Mouse (Mus musculus) liver, adult 2 months (tissue): ENCODE measurements around the gene Ephb3. TPM values are rescaled to one million over a fixed set of nuclear protein-coding genes. Genes with fewer than 3 reads are reported as not detected.

Experiments used
- DNase-seq: peaks from one replicate; pipeline ENCODE4 v3.0.0-alpha.2; 2011; ENCODE audit warnings: low read depth, low spot score; ENCODE audit errors: extremely low read depth
- H3K27ac ChIP-seq: fragments of 200-500 bp; replicated peaks from 2 replicates; pipeline ENCODE4 v1.5.1; 2012; ENCODE audit warnings: low read depth, mild to moderate bottlenecking, control low read depth, inconsistent platforms, low read length; ENCODE audit not compliant: insufficient read depth
- H3K27me3 ChIP-seq: fragments of 200-500 bp; 2 replicates; pipeline ENCODE4 v1.6.1; 2012; ENCODE audit warnings: mild to moderate bottlenecking, moderate library complexity, low read length, inconsistent platforms; ENCODE audit not compliant: control insufficient read depth, insufficient read depth
- H3K36me3 ChIP-seq: fragments of 200-500 bp; 2 replicates; pipeline ENCODE4 v1.6.1; 2012; ENCODE audit warnings: low read length, inconsistent platforms; ENCODE audit not compliant: control insufficient read depth, insufficient read depth
- H3K4me1 ChIP-seq: fragments of 200-500 bp; 2 replicates; pipeline ENCODE4 v1.6.1; 2011; ENCODE audit warnings: low read length; ENCODE audit not compliant: control insufficient read depth, insufficient read depth
- H3K4me3 ChIP-seq: fragments of 200-500 bp; 2 replicates; pipeline ENCODE4 v1.5.1; 2011; ENCODE audit warnings: low read depth, mild to moderate bottlenecking, control low read depth, low read length, moderate library complexity; ENCODE audit not compliant: insufficient read depth
- H3K79me2 ChIP-seq: fragments of 200-500 bp; 2 replicates; pipeline ENCODE4 v1.6.1; 2012; ENCODE audit warnings: inconsistent platforms, mild to moderate bottlenecking, low read length, moderate library complexity; ENCODE audit not compliant: control insufficient read depth, insufficient read depth
- H3K9ac ChIP-seq: fragments of 200-500 bp; 2 replicates; pipeline ENCODE4 v1.6.1; 2012; ENCODE audit warnings: low read depth, mild to moderate bottlenecking, control low read depth, inconsistent platforms, low read length
- CTCF ChIP-seq: fragments of 200-500 bp; IDR thresholded peaks from 2 replicates; pipeline ENCODE4 v1.5.1; 2011; ENCODE audit warnings: low read depth, low read length, control low read depth
- POLR2A ChIP-seq: fragments of 200-500 bp; IDR thresholded peaks from 2 replicates; pipeline ENCODE4 v1.6.1; 2011; ENCODE audit warnings: low read length, control low read depth; ENCODE audit not compliant: insufficient read depth; ENCODE audit errors: extremely low read depth
- WGBS: fragments of 180-500 bp; shearing (Covaris S2); methylation state at CpG from one replicate; pipeline ENCODE4 v1.1.7; 2018; 5-methylcytosine and 5-hydroxymethylcytosine counted together
- polyA plus RNA-seq: library from polyadenylated mRNA; depleted of rRNA; stranded (reverse); fragments of >200 nt; gene quantifications from 2 replicates; pipeline ENCODE4 v1.2.3, GENCODE M21; 2012
- total RNA-seq: library from RNA; depleted of rRNA; stranded (reverse); fragments of >200 nt; gene quantifications from 2 replicates; pipeline ENCODE4 v1.2.3, GENCODE M21; 2014

Gene Ephb3
- total and polyA plus RNA-seq, 2 experiments = 0.44 to 0.83 TPM

GRCm38 (mm10) chr16:21216047-21216446 is 11.5 kb downstream of the Ephb3 start:
- H3K36me3 ChIP-seq = no peaks in the 10 kb centered on the region
- DNase-seq = no peak
- no peaks in the 10 kb centered on the region for H3K4me1 ChIP-seq
- H3K9ac ChIP-seq = no peak overlapping the region
- H3K79me2 ChIP-seq = no peaks in the 10 kb centered on the region
- peaks cover 6% of the 10 kb centered on the region for H3K27me3 ChIP-seq
- TF ChIP-seq CTCF (no peak), POLR2A (no peak)
- WGBS = 38% methylated on average over 4 of the region's 4 CpGs
- no peak overlapping the region for H3K27ac ChIP-seq
- H3K4me3 ChIP-seq = no peak overlapping the region

GRCm38 (mm10) chr16:21217233-21217632 is 12.7 kb downstream of the Ephb3 start:
- H3K36me3 ChIP-seq = no peaks in the 10 kb centered on the region
- TF ChIP-seq CTCF (no peak), POLR2A (no peak)
- WGBS = 85% methylated on average over 14 of the region's 14 CpGs

GRCm38 (mm10) chr16:21219656-21220055 is 15.1 kb downstream of the Ephb3 start:
- DNase-seq = no peak
- WGBS = 77% methylated on average over 4 of the region's 4 CpGs
- H3K79me2 ChIP-seq = no peaks in the 10 kb centered on the region
- no peaks in the 10 kb centered on the region for H3K4me1 ChIP-seq
- H3K27ac ChIP-seq = no peak overlapping the region
- TF ChIP-seq POLR2A (no peak), CTCF (no peak)
- H3K27me3 ChIP-seq = no peaks in the 10 kb centered on the region
- no peaks in the 10 kb centered on the region for H3K36me3 ChIP-seq
- H3K4me3 ChIP-seq = no peak overlapping the region
- no peak overlapping the region for H3K9ac ChIP-seq

More at GRCm38 (mm10) chr16:21217233-21217632, 12.7 kb downstream of the Ephb3 start:
- H3K79me2 ChIP-seq = no peaks in the 10 kb centered on the region
- no peaks in the 10 kb centered on the region for H3K4me1 ChIP-seq
- H3K27me3 ChIP-seq = no peaks in the 10 kb centered on the region
- H3K4me3 ChIP-seq = no peak overlapping the region
- no peak overlapping the region for H3K27ac ChIP-seq
- no peak for DNase-seq
- H3K9ac ChIP-seq = no peak overlapping the region

- no peak for DNase-seq
- no peaks in the 10 kb centered on the region for H3K36me3 ChIP-seq
- no peak overlapping the region for H3K4me3 ChIP-seq
- H3K9ac ChIP-seq = no peak overlapping the region
- no peaks in the 10 kb centered on the region for H3K79me2 ChIP-seq
- no peaks in the 10 kb centered on the region for H3K4me1 ChIP-seq
- WGBS = 62% methylated on average over 3 of the region's 3 CpGs
- TF ChIP-seq POLR2A (no peak), CTCF (no peak)
- no peaks in the 10 kb centered on the region for H3K27me3 ChIP-seq
- no peak overlapping the region for H3K27ac ChIP-seq
These were observed 18.5 kb downstream of the Ephb3 start for GRCm38 (mm10) chr16:21223038-21223437.

- WGBS = 61% methylated on average over 4 of the region's 4 CpGs
- Histone ChIP-seq H3K79me2 (no peaks in the 10 kb centered on the region), H3K4me3 (no peak overlapping the region), H3K9ac (no peak overlapping the region), H3K4me1 (no peaks in the 10 kb centered on the region), H3K36me3 (no peaks in the 10 kb centered on the region), H3K27me3 (no peaks in the 10 kb centered on the region), H3K27ac (no peak overlapping the region)
- no peak for TF ChIP-seq POLR2A
- TF ChIP-seq CTCF = no peak
- no peak for DNase-seq
These were observed 20.2 kb downstream of the Ephb3 start for GRCm38 (mm10) chr16:21224648-21225240.

GRCm38 (mm10) chr16:21226629-21227028 is 22.1 kb downstream of the Ephb3 start:
- TF ChIP-seq POLR2A = no peak

More at GRCm38 (mm10) chr16:21226629-21227028, 22.1 kb downstream of the Ephb3 start:
- Histone ChIP-seq H3K9ac (no peak overlapping the region), H3K4me3 (no peak overlapping the region), H3K36me3 (no peaks in the 10 kb centered on the region), H3K27me3 (no peaks in the 10 kb centered on the region), H3K79me2 (no peaks in the 10 kb centered on the region), H3K4me1 (no peaks in the 10 kb centered on the region), H3K27ac (no peak overlapping the region)
- WGBS = 74% methylated on average over 6 of the region's 6 CpGs
- no peak for DNase-seq
